Mouse (Mus musculus): ENCODE results near the gene Dnali1. TPM values are rescaled to one million over a fixed set of nuclear protein-coding genes. Genes with fewer than 3 reads are reported as not detected.

Gene Dnali1
- polyA plus RNA-seq (2015; fragmentation: Nextera tagmentation; extraction: Ambion mirVana) = 0.22 and 0.30 TPM in 2 replicates

DNA sequence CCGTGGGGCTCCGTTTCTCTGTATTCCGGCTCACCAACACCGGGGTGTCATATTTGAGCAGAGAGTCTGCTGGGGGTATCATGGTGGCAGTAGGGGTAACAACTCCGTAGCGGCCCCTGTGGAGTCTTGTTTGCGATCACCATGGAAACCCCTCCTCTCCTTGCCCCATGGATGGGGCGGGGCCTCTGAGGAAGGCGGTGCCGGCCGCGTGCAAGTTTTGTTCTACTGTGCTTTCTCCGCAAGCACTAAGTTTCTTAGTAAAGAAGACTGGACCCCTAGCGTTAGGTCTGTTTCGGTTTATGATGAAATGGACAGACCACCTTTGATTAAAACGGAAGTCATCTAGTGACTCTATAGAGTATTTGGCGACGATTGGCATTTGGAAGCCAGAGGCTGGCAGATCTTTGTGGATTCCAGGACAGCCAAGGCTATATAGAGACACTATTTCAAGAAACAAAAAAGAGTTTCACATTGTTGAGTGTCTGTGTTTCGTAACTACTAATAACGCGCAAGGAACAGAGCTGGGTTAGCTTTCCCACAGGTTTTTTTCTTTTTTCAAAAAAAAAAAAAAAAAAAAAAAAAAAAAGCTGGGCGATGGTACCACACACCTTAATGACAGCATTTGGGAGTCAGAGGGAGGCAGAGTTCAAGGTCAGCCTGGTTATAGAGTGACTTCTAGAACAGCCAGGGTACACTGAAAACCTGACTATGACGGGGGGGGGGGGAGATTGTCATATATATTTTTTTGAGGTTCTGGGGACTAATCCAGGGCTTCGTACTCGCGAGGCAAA lies at the start of gene Dnali1:
Gene Dnali1 (minus strand): TSS at position 187 of the 791 bp plus-strand sequence.
- DNase-seq (ENCODE audit: low spot score) = peak; percentile 71

DNA sequence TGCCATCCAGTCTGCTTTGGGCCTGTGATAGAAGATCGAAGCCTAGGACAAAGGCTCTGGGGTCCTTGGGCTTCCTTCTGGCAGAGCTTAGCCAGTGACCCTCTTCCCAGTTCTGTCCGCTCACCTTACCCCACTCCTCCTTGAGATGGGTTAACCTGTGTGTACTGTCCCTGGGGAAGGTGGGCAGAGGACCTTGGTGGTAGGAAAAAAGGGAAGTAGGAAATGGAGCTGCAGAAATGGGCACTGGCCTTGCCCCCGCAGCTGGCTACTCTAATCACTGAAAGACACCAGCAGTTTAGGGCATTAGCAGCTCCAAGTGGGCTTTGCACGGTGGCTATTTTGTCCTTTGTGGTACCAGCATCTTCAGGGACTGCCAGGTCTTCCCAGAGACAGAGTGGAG lies 49.6 kb upstream of the Dnali1 start:
- DNase-seq (ENCODE audit: low spot score) = no peak

DNA sequence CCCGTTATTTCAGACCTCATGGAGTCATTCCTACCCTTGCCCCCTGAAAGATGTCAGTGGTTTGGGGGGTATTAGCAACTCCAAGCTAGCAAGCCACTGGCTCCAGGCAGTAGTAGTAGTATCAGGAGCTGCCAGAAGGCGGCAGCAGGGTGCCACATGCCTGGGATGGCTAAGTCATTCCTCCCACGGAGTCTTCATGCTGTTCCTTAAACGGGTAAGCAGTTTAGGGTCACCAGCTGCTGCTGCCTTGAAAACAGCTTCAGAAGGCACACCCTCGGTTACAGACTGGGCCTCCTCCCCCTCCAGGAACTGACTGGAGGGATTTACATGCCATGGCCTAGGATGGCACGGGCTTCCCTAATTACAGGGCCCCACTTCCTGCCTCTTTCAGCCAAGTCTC lies 49.1 kb upstream of the Dnali1 start:
- DNase-seq (ENCODE audit: low spot score) = peak; percentile 79

DNA sequence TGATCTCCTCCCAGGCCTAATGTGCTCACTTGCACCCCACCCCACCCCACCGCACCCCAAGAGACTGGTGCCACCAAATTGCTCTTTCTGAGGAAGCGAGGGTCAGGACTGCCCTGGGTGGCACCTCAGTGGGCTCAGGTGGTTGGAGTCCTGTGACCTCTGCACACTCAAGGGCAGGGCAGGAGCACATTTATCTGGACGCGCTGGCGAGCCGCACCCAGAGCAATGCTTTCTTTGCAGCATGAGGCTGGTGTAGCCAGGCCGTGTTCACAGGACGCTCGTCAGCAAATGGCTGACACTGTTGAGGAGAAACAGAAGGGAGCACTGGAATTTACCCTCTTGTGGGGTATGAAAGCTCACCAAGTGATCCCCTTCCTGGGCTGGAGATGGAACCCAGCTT lies 39.9 kb upstream of the Dnali1 start:
- DNase-seq (ENCODE audit: low spot score) = no peak

DNA sequence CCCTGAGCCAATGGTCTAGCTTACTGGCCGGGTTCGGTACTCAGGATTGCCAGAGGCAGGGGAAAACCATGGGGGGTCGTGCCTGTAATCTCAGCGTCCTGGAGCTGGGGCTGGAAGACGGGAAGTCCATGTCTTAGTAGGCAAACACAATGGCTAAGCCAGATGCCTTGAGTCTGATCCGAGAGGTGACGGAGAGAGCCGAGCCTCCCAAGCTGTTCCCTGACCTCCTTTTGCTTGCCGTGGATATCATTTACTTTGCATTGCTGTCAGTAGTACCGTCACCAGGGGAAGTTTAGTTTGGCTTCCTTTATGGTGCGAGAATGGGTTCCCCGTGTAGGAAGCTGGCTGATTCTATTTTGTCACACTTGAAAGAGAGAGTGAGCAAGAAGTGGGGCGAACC lies 35.8 kb upstream of the Dnali1 start:
- no peak for DNase-seq (ENCODE audit: low spot score)

DNA sequence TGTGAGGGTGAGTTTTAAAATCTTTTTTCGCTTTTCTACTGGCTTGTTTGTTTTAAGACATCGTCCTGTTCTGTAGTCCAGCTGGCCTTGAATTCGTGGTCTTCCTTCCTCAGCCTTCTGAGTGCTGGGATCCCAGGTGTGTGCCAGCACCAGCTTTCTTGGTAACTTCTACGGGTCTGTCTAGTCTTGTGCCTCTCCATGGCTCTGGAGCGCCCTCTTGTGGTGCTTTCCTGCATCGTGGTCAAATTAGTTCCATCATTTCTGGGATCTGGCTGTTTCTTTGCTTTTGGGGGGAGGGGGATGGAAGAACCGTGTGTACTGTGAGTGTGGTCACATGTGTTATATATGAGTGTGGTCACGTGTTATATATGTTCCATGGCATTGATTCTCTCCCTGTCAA lies 34.0 kb upstream of the Dnali1 start:
- peak; percentile 86 for DNase-seq (ENCODE audit: low spot score)

DNA sequence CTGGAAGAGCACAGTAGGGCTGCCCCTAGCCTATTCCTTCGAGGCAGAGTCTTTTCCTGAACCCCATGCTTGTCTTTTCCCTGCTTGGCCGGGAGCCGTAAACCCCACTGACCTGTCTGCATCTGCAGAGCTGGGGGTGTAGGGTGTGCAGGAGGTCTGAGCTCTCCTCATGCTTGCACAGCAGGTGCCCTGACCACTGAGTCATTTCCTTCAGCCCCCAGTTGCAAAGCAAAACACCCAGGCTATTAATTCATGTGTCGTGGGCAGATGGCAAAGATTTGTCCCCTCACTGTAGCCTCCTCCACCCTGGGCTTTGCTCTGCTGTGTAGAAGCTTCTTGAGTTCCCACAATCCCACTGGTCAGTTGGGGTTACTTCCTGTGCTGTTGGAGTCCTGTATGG lies 31.9 kb upstream of the Dnali1 start:
- DNase-seq (ENCODE audit: low spot score) = no peak

DNA sequence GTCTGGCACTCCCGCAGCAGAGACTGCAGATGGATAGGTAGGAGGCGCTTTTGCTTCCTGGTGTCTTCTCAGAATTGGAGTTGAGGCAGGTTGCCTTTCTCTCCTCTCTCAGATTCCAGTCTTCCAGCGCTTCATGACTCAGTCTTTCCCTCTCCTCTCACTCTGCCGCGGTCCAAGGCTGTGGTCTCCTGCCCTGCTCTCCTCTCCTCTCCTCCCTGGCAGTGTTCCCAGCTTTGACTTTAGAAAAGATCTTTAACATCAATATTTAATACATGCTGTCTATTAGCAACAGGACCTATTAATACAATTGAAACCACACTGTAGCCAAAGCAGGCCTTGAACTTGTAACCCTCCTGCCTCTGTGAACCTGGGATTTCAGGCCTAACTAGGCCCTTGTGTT lies 30.6 kb upstream of the Dnali1 start:
- no peak for DNase-seq (ENCODE audit: low spot score)

DNA sequence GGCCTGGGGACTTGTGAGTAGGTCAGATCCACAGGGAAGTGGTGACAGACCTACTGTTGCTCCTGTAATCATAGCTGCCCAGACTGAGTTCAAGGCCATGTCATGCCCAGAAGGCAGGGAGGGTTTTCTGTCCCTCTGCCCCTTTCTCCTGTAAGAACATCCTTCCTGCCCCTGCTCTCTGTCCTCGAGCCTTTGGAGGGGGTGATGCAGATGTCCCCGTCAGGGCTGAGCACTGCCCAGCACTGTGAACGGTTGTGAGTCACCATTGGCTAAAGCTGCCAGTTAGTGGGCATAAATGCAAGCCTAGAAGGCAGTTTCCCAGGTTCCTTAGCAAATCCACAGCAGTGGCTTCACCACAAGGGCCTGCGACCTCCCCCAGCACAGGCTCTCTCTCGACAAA lies 27.5 kb upstream of the Dnali1 start:
- no peak for DNase-seq (ENCODE audit: low spot score)

DNA sequence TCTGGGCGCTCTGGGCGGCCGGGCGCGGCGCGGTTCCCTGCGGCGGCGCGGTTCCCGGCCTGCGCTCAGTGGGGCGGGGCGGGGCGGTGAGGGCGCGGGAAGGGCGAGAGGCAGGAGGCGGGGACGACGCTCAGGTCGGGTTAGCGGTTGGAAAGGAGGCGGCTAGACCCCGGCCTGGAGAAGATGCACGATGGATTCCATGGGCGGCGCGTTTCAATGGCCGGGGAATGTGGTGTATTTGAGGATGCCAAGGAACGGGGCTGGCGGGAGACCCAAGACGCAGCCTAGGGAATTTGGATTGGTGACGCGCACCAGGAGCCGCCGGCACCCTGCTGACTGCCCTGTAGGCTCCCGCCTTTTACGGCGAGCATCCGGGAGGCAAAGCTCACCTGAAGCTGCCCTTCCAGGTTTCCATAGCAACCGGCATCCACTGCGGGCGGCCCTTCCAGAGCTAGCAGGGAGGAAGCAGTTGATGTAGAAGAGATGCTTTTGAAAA lies 19.9 kb upstream of the Dnali1 start:
- peak; percentile 62 for DNase-seq (ENCODE audit: low spot score)

DNA sequence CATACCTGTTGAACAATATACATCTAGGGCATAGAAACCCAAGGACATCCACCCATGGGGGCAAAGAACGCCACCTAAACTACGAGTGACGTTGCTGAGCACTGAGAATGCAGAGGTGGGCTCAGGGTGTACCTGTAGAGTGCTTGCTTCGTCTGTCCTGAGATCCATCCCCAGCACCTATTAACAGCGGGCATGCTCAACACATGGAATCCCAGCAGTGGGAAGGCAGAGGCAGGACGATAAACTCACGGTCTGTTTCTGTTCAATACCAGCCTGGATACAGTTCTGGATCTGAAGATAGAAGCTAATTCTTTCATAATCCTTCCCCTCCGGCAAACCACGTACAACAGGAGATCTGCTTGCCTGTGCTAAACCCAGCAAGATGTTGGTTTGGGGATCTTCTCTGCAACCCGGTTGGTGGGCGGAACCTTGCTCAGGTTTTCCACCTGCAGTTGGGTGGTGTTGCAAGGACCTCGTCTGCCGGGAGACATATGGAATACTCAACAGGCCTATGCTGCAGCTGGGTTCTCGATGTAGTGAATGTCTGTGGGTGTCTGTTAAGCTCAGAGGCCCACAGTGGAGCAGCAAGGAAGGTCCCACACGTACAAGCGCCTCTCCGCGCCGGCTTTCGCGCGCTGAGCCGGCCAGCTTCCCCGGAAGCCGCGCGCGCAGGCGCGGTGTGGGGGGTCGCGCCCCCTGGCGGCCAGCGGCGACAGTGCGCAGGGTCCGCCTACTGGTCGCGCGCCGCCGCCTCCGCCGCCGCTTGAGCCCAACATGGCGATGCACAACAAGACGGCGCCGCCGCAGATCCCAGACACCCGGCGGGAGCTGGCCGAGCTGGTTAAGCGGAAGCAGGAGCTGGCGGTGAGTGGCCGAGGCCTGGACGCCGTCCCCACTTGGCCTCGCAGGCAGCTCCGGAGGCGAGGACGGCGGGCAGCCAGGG lies 19.2 kb upstream of the Dnali1 start, which contains the start of gene Meaf6:
Gene Meaf6 (plus strand): TSS at position 732 of the 943 bp plus-strand sequence.
- DNase-seq (ENCODE audit: low spot score) = peak; percentile 91

DNA sequence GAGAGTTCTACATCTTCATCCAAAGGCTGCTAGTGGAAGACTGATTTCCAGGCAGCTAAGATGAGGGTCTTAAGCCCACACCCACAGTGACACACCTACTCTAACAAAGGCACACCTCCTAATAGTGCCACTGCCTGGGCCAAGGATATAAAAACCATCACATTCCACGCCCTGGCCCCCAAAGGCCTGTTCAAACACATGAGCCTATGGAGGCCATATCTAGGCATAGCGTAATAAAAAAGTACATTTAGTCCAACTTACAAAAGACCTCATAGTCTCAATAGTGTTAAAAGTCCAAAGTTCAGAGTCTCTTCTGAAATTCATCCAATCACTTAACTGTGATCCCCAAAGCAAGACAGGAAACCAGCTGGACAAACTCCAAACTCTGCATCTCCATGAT lies 13.2 kb upstream of the Dnali1 start:
- DNase-seq (ENCODE audit: low spot score) = no peak

DNA sequence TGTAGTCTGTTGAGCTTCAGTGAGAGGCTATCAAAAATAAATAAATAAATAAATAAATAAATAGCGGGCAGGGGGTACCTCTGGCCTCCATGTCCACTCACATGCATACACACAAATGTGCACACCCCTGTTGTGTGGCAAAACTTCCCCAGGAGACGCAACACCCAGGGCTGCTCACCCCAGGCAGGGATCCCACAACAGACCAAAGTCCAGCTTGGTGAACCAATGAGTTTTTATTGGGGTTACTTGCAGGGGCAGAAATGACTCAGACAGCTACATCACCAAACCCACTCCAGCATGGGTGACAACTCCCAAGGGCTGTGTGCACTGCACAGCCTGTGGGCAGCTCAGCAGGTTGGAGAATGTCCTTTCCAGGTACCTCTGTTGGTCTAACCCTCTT lies 12.2 kb upstream of the Dnali1 start:
- no peak for DNase-seq (ENCODE audit: low spot score)

DNA sequence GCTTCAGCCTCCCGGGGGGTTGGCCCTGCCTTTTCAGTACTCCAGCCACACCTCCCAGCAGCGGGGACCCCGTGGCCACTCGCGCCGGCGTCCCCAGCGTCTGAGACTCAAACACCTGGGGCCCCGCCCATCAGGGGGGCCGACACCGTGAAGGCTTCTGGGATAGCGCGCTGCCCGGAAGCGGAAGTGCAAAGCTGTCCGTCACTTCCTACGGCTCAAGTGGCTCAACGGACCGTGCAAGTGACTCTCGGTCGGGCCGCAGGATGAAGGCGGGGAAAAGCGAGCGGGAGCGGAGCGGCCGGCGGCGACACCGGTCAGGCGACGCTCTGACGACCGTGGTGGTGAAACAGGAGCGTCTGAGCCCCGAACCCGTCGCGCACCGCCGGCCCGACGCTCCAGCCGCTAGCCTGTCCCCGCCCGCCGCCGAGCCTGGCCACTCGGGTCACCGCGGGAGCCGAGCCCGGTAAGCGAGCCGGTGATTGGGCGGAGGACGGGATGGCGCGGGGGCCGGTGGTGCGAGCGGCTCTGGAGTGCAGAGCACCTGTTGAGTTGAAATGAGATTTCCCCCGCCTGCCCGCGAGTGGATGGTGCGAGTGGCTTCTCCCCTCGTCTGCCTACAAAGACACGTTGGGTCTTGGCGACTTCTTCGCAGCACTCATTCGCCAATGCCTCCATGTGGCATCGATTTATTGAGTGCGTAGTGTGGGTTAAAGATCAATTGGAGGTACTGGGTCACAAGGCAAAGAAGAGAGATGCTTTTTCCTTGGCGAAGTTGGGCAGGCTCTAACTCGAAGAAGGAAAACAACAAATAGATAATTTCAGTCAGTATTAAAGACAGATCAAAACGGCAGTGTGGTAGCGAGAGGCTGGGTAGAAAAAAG lies 1.2 kb upstream of the Dnali1 start, which contains the start of gene Snip1:
Gene Snip1 (plus strand): TSS at position 183 of the 881 bp plus-strand sequence.
- DNase-seq (ENCODE audit: low spot score) = peak; percentile 90

DNA sequence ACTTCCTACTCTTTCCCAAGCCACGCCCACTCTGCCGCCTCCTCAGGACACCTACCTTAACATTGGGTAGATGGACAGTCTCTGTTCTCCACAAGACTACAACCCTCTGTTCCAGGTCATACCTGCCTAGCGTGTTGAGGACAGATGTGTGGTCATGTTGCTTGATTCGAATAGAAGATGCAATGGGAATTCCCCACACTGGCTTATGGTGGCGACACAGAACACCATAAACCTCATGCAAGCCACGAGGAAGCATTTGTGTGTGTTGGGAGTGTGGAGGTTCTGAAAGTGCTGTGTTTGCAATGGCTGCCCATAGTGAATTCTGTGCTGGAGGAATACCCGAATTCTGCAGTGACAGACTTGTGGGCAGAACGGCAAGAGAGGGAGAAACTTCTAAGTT lies 1.7 kb downstream of the Dnali1 start:
- DNase-seq (ENCODE audit: low spot score) = no peak

DNA sequence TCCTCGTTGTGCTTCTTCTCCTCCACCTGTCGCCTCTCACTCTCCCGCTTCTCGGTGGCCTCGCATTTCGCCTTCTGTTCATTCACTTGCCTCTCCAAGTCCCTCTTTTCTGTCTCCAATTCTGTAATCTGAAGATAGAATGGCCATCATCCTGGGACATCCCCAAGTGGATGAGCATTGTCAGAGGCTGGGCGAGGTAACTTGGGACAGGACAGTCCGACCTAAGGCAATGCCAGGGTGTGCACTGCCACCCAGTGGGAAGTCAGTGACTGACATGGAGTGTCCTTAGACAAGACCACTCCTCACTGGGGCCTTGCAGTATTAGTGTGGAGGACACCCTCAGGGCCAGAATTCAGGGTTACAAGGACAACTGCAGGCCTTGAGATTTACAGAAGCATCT lies 6.5 kb downstream of the Dnali1 start:
- peak; percentile 51 for DNase-seq (ENCODE audit: low spot score)

DNA sequence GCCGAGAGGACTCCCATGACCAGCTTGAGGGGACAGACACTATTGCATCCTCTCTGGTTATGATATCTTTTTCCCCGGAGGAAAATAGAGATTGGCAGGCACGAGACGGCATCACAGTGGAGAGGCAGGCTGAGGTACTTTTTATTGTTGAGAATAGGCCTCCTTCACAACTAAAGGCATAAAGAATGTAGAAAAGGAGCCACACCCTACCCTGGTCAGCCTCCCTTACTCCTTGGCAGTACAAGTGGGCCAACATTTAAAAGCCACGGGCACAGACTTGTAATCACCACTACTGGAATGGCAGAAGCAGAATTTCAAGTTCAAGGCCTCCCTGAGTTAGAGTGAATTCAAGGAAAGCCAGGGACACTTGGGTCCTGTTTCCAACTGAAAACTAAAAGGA lies 7.5 kb downstream of the Dnali1 start:
- DNase-seq (ENCODE audit: low spot score) = no peak

DNA sequence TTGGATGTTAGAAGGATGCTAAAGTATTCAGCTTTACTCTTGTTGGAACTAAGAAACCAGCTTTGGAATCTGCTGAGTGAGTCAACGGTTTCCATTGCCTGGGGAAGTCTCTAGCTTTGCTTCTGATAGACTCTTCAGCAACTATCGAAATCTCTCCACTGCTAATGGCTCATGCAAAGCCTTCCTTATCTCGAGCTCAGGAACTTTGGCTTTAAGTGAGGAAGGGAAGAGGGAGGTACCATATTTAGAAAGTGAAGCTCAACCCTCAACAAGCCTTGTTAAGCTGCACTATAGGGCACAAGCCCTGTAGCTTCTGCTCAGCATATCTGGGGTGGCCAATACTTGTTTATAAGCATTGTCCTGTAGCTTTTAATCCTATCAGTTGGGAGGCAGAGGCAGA lies 8.2 kb downstream of the Dnali1 start:
- no peak for DNase-seq (ENCODE audit: low spot score)

DNA sequence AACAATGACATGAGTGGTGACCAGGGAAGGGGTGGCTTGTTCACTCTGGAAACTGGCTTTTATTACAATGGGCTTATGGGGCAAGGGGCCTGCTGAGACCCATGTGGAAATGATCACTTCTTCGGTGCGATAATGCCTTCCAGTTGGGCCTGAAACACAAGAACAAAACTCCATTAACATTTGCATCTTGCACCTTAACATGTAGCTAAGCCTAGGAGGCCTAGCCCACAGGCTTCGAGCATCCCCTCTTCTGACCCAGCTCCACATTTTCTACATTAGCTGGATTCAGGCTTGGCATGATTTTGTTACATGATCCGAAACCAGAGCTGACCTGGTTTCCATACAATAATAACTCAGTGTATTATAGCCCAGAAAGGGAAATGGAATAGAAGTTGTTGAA lies 9.0 kb downstream of the Dnali1 start:
- no peak for DNase-seq (ENCODE audit: low spot score)

DNA sequence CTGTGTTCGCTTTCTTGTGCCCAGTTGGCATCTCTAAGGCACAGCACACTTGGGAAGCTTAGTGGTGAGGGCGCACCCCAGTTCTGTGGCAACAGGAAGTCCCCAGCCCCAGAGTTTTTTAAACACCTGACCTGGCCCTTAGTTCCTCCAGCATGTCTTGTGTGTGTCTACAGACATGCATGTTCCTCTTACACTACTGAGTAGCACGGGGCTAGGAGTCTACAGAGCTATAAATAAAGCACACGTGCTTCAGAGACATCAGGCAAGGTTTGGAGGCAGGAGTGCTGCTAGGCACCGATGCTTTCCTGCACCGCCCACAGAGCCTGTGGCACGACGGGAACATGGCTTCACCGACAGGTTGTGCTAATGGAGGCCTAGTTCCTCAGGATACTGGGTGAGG lies 10.1 kb downstream of the Dnali1 start:
- DNase-seq (ENCODE audit: low spot score) = no peak

DNA sequence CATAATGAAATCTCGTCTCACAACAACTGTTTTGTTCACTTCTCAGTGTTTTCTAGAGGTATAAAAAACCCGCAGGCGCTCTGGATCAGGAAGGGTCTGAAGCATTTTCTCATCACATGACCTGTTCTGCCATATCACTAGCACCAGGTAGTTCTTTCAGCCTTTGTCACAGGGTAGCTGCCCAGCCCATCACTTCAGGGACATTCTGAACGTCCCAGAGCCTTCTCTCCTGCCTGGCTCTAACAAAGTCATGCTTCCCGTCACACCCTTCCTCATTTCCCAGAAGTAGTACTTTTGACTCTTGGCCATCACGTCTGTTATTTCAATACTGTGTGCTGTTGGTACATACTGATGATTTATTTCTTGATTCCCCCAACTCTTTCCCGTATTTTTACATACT lies 21.0 kb downstream of the Dnali1 start:
- no peak for DNase-seq (ENCODE audit: low spot score)

All from thymus, postnatal 0 days (tissue).